Mouse (Mus musculus): ENCODE measurements around the gene Impg1.

DNA sequence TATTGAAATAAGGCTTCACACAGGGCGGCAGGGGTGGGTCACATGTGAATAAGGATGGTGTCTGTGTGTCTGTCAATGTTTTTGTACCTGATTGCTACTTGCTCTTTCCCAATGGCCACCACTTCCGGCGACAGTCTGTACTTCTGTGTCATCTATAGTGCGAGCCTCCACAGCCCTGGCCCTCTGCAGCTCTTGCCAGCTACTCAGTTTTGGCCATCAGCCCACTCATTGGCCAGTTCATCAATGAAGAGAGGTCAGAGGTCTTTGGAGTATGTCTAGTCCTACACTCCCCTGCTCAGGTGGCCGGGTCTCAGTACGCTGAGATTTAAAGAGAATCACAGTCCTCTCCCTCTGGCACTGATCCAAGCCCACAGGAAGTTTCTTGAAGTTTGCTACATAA, 127.3 kb downstream of the Impg1 start:
- TF ChIP-seq EP300 (IDR thresholded peaks at IDR 0.05; ENCODE audit: low read depth) (no peak), CTCF (IDR thresholded peaks at IDR 0.05; ENCODE audit: low read depth) (no peak)

Measured in liver, embryonic 14.5 days (tissue).